Mouse (Mus musculus) lung, embryonic 14.5 days (tissue): ENCODE data around the gene Tbc1d22a. TPM values are rescaled to one million over a fixed set of nuclear protein-coding genes. Genes with fewer than 3 reads are reported as not detected.

Experiments used
- ATAC-seq: fragments of 200-750 bp; cut with Nextera tagmentation; 2 replicates; pipeline ENCODE4 v1.8.0; 2017; ENCODE audit warnings: mild to moderate bottlenecking, moderate TSS enrichment, moderate library complexity; ENCODE audit not compliant: insufficient read depth
- DNase-seq: peaks from one replicate; pipeline ENCODE4 v3.0.0-alpha.2; 2015
- H3K27ac ChIP-seq: fragments of 300-500 bp; sonication (generic); 2 replicates; pipeline ENCODE4 v1.5.1; 2014; ENCODE audit warnings: low read depth, mild to moderate bottlenecking, moderate library complexity
- H3K27me3 ChIP-seq: fragments of 300-500 bp; sonication (generic); 2 replicates; pipeline ENCODE4 v1.6.1; 2014; ENCODE audit warnings: low read length, control low read depth; ENCODE audit not compliant: insufficient read depth
- H3K36me3 ChIP-seq: fragments of 300-500 bp; sonication (generic); 2 replicates; pipeline ENCODE4 v1.6.1; 2014; ENCODE audit warnings: control low read depth; ENCODE audit not compliant: insufficient read depth
- H3K4me1 ChIP-seq: fragments of 300-500 bp; sonication (generic); 2 replicates; pipeline ENCODE4 v1.6.1; 2014; ENCODE audit warnings: antibody characterized with exemption, control low read depth; ENCODE audit not compliant: insufficient read depth
- H3K4me2 ChIP-seq: fragments of 300-500 bp; sonication (generic); 2 replicates; pipeline ENCODE4 v1.6.1; 2014; ENCODE audit warnings: mild to moderate bottlenecking
- H3K4me3 ChIP-seq: fragments of 300-500 bp; sonication (generic); 2 replicates; pipeline ENCODE4 v1.5.1; 2014; ENCODE audit warnings: low read depth, low read length
- H3K9ac ChIP-seq: fragments of 300-500 bp; sonication (generic); 2 replicates; pipeline ENCODE4 v1.6.1; 2014
- H3K9me3 ChIP-seq: fragments of 300-500 bp; sonication (generic); 2 replicates; pipeline ENCODE4 v1.6.1; 2016; ENCODE audit warnings: low read depth, low read length, control low read depth
- CTCF ChIP-seq: IDR thresholded peaks from 2 replicates; pipeline ENCODE4 v1.5.1; 2016; ENCODE audit warnings: antibody characterized with exemption, low read depth
- whole genome bisulfite sequencing: fragments of 180-500 bp; shearing (Covaris S2); extraction: QIAGEN DNeasy Blood & Tissue Kit; methylation state at CpG from one replicate; pipeline ENCODE4 v1.1.7; 2014; 5-methylcytosine and 5-hydroxymethylcytosine counted together
- polyA plus RNA-seq: library from polyadenylated mRNA; unstranded; fragments of >200 nt; fragmentation: Nextera tagmentation; extraction: Ambion mirVana; gene quantifications from 2 replicates; pipeline ENCODE4 v1.2.1, GENCODE M21; 2014

Gene Tbc1d22a
- polyA plus RNA-seq, 1 experiment from 2014 or later, result 10.6 TPM

DNA sequence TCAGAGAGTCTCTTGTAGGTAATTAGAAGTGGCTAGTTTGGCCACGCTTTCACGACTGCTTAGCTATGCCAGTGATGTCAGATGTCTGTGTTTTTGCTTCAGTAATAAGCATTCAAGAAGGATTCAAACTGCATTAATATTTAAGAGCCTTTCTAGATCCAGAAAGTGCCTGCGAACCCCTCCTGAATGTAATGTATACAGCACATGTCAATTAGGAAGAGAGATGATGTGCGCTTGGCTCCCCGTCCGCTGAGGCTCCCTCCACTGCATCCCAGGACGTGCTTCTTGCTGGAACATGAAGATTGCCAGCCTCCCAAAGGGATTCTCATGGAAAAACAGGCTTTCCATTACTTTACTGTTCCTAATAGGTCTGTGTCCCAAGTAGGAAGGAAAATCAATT, 115.7 kb downstream of the Tbc1d22a start:
- H3K27me3 ChIP-seq, result no peaks in the 10 kb centered on the region

GRCm38 (mm10) chr15:86330454-86330853, 116.2 kb downstream of the Tbc1d22a start:
- WGBS, result 71% methylated on average over 7 of the region's 7 CpGs
- no peak for ATAC-seq

More for the DNA sequence above, 115.7 kb downstream of the Tbc1d22a start:
- Histone ChIP-seq H3K36me3 (no peaks in the 10 kb centered on the region), H3K4me1 (no peaks in the 10 kb centered on the region), H3K9me3 (no peaks in the 10 kb centered on the region), H3K27ac (no peak overlapping the region), H3K4me3 (no peak overlapping the region), H3K9ac (no peak overlapping the region), H3K4me2 (no peak overlapping the region)
- no peak for ATAC-seq
- WGBS, result 46% methylated on average over 7 of the region's 7 CpGs
- TF ChIP-seq CTCF, result no peak
- peak; percentile 35 for DNase-seq

GRCm38 (mm10) chr15:86331501-86332245, 117.4 kb downstream of the Tbc1d22a start:
- Histone ChIP-seq H3K27me3 (no peaks in the 10 kb centered on the region), H3K36me3 (no peaks in the 10 kb centered on the region), H3K9me3 (no peaks in the 10 kb centered on the region), H3K4me2 (no peak overlapping the region), H3K4me3 (no peak overlapping the region), H3K9ac (no peak overlapping the region), H3K27ac (no peak overlapping the region), H3K4me1 (no peaks in the 10 kb centered on the region)
- 71% methylated on average over 8 of the region's 8 CpGs for WGBS
- ATAC-seq (no peak), DNase-seq (no peak)
- TF ChIP-seq CTCF, result no peak

More at GRCm38 (mm10) chr15:86330454-86330853, 116.2 kb downstream of the Tbc1d22a start:
- Histone ChIP-seq H3K4me1 (no peaks in the 10 kb centered on the region), H3K36me3 (no peaks in the 10 kb centered on the region), H3K4me2 (no peak overlapping the region), H3K9ac (no peak overlapping the region), H3K27ac (no peak overlapping the region), H3K9me3 (no peaks in the 10 kb centered on the region), H3K4me3 (no peak overlapping the region), H3K27me3 (no peaks in the 10 kb centered on the region)
- TF ChIP-seq CTCF, result no peak
- DNase-seq, result no peak

DNA sequence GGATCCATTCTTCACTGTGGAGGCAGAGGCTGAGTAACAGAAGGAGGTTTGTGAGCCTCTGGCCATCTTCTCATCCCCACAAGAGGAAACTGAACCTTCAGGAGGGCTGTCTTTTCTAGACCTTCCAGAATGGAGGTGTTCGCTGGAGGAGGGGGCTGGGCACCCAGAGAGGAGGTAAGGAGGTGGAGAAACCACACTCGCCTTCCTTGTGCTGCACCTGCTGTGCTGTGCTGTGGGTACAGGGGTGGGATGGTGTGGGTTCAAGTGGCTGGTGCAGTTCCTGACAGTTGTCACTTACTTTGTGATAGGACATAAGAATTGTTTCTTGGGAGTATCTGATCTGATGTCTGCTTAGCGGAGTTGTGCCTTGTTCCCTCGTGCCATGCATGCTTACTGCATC, 118.9 kb downstream of the Tbc1d22a start:
- Histone ChIP-seq H3K27me3 (no peaks in the 10 kb centered on the region), H3K9ac (no peak overlapping the region), H3K9me3 (no peaks in the 10 kb centered on the region), H3K4me2 (no peak overlapping the region), H3K36me3 (no peaks in the 10 kb centered on the region), H3K4me3 (no peak overlapping the region), H3K4me1 (no peaks in the 10 kb centered on the region), H3K27ac (no peak overlapping the region)
- no peak for TF ChIP-seq CTCF
- DNase-seq (no peak), ATAC-seq (no peak)
- 85% methylated on average over 4 of the region's 4 CpGs for WGBS

- no peak for TF ChIP-seq CTCF
- Histone ChIP-seq H3K27ac (no peak overlapping the region), H3K4me1 (no peaks in the 10 kb centered on the region), H3K4me2 (no peak overlapping the region), H3K9ac (no peak overlapping the region), H3K36me3 (no peaks in the 10 kb centered on the region), H3K4me3 (no peak overlapping the region), H3K27me3 (no peaks in the 10 kb centered on the region), H3K9me3 (no peaks in the 10 kb centered on the region)
- 80% methylated on average over 2 of the region's 2 CpGs for WGBS
- DNase-seq (no peak), ATAC-seq (no peak)
Observed at GRCm38 (mm10) chr15:86333606-86334005, 119.3 kb downstream of the Tbc1d22a start.

DNA sequence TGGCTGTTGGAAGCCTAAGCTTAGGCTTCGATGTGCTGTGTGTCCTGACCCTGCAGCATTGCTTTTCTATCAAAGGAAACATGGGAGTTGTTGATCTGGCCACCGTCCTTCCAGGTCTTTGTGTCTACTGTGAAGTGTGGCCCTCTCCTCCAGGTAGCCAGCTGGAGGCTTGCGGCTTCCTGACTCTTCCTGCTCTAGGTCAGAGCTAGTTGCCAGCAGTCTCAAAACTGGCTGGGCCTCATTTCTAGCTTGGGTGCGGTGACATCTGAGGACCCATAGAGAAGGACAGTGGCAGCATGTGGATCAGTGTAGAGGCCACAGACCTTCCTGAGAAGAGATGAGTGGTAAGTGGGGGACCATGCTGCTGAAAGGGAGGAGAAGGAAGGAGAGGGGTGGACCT, 120.0 kb downstream of the Tbc1d22a start:
- 95% methylated on average over 4 of the region's 4 CpGs for WGBS
- no peaks in the 10 kb centered on the region for H3K9me3 ChIP-seq
- no peak for ATAC-seq
- H3K9ac ChIP-seq, result no peak overlapping the region
- no peak overlapping the region for H3K4me3 ChIP-seq
- no peaks in the 10 kb centered on the region for H3K27me3 ChIP-seq
- no peaks in the 10 kb centered on the region for H3K4me1 ChIP-seq
- DNase-seq, result no peak
- H3K36me3 ChIP-seq, result no peaks in the 10 kb centered on the region
- H3K27ac ChIP-seq, result no peak overlapping the region
- no peak for TF ChIP-seq CTCF
- H3K4me2 ChIP-seq, result no peak overlapping the region

GRCm38 (mm10) chr15:86334745-86335144, 120.5 kb downstream of the Tbc1d22a start:
- ATAC-seq, result no peak
- Histone ChIP-seq H3K4me3 (no peak overlapping the region), H3K9me3 (no peaks in the 10 kb centered on the region), H3K27ac (no peak overlapping the region), H3K36me3 (no peaks in the 10 kb centered on the region), H3K9ac (no peak overlapping the region), H3K4me2 (no peak overlapping the region), H3K4me1 (no peaks in the 10 kb centered on the region), H3K27me3 (no peaks in the 10 kb centered on the region)
- 86% methylated on average over 9 of the region's 9 CpGs for WGBS
- no peak for TF ChIP-seq CTCF
- DNase-seq, result no peak
